Mouse (Mus musculus) erythroblast, embryonic 14.5 days (primary cell): Measurements from ENCODE around the gene Fam117b. TPM values are rescaled to one million over a fixed set of nuclear protein-coding genes. Genes with fewer than 3 reads are reported as not detected.
A peak's percentile ranks its signal among the peaks of the same experiment; 100 is the strongest.

Experiments
- H3K27me3 ChIP-seq: 2 replicates; pipeline ENCODE4 v1.6.1; 2012; ENCODE audit warnings: inconsistent platforms; ENCODE audit not compliant: control insufficient read depth
- H3K36me3 ChIP-seq: 2 replicates; pipeline ENCODE4 v1.6.1; 2012; ENCODE audit warnings: mild to moderate bottlenecking, inconsistent platforms; ENCODE audit not compliant: control insufficient read depth
- H3K4me1 ChIP-seq: 2 replicates; pipeline ENCODE4 v1.6.1; 2012; ENCODE audit warnings: inconsistent platforms; ENCODE audit not compliant: control insufficient read depth
- H3K4me3 ChIP-seq: replicated peaks from 2 replicates; pipeline ENCODE3; 2012; ENCODE audit warnings: moderate library complexity, mild to moderate bottlenecking, inconsistent platforms
- H3K9me3 ChIP-seq: 2 replicates; pipeline ENCODE4 v1.6.1; 2012; ENCODE audit warnings: low read length, inconsistent platforms, mixed read lengths; ENCODE audit not compliant: control insufficient read depth
- GATA1 ChIP-seq: IDR thresholded peaks from 2 replicates; pipeline ENCODE4 v1.6.1; 2012; ENCODE audit warnings: low read length, inconsistent platforms, mixed read lengths
- TAL1 ChIP-seq: IDR thresholded peaks from 3 replicates; pipeline ENCODE4 v1.6.1; 2012; ENCODE audit warnings: low read length, inconsistent platforms, mixed read lengths
- polyA plus RNA-seq: library from polyadenylated mRNA; stranded (reverse); fragments of >175 nt; gene quantifications from 2 replicates; pipeline ENCODE4 v1.2.3, GENCODE M21; 2012

The Fam117b gene
- polyA plus RNA-seq, 1 experiment, result 0.13 TPM

DNA sequence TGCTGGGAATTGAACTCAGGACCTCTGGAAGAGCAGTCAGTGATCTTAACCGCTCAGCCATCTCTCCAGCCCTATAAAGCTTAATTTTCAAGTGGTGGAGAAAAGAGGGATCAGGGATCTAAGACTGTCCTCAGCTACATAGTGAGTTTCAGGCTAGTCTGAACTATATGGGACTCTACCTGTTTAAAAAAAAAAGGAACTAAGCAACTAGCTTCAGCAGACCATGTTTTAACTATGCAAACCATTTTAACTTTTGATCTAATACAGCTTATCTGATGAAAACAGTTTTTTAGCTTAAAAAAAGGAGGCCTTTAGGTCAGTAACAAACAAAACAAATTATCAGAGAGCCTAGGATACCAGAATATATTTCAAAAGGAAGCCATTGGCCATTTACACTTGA, 1.9 kb upstream of the Fam117b start:
- Histone ChIP-seq H3K27me3 (no peaks in the 10 kb centered on the region), H3K9me3 (no peaks in the 10 kb centered on the region), H3K4me3 (no peak overlapping the region), H3K36me3 (no peaks in the 10 kb centered on the region), H3K4me1 (peaks cover 37% of the 10 kb centered on the region)
- TF ChIP-seq GATA1, result no peak
- TF ChIP-seq TAL1, result no peak

DNA sequence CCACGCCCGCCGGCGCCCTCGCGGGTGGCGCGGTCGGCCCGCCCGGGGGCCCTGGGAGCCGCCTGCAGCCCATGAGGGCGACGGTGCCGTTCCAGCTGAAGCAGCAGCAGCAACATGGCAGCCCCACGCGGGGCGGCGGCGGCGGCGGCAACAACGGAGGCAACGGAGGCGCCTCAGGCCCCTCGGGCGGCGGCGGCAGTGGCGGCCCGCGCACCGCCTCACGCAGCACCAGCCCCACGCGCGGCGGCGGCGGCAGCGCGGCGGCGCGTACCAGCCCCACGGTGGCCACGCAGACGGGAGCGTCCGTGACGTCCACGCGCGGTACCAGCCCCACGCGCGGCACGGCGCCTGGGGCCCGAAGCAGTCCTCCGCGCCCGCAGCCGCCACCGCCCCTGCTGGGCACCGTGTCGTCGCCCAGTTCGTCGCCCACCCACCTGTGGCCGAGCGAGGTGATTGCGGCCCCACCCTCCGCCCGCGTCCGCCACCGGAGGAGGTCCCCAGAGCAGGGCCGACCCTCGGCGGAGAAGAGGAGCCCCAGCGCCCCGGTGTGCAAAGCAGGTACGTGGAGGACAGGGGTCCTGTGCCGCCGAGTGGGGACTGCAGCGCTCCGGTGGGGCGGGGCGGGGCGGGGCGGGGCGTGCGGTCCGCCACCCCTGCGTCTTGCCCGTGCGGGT, 526 bp downstream of the Fam117b start:
- Histone ChIP-seq H3K36me3 (no peaks in the 10 kb centered on the region), H3K27me3 (no peaks in the 10 kb centered on the region), H3K9me3 (no peaks in the 10 kb centered on the region), H3K4me1 (peaks cover 42% of the 10 kb centered on the region), H3K4me3 (peak overlapping the region; percentile 94)
- TF ChIP-seq GATA1 (no peak), TAL1 (no peak)

DNA sequence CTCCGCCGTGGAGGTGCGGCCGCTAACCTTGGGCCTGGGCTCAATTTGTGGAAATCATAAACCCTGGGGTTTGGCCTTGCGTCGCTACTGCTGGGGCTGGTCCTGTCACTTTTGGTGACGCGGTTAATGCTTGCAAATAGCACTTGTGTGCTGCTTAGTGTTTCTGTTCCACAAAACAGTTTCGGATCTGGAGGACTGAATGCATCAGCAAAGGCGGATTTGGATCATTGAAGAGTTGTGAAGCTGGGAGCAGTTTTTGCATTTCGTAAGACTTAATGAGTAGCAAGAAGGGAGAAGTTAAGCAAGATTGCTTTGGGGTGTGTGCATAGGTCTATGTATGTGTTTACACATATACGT, 1.0 kb downstream of the Fam117b start:
- H3K4me1 ChIP-seq, result peaks cover 42% of the 10 kb centered on the region

DNA sequence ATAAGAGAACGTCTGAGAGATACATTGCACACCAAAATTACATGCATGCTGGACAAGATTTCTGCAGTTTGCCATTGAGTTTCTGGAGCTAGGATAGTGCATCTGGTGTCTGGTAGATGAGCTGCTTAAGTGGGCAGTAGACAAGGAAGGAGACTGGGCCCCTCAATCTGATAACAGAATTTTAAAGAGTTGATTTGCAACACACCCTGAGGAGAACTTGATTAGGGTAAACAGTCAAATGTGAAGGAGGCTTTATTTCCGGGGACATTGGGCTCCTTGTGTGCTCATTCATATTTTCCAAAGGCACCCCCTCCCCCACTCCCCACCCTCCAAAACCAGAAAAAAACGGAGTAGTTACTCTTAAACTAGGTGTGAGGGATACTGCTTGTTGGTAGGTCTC, 2.0 kb downstream of the Fam117b start:
- Histone ChIP-seq H3K27me3 (no peaks in the 10 kb centered on the region), H3K4me1 (peaks cover 42% of the 10 kb centered on the region), H3K4me3 (peak overlapping the region; percentile 94), H3K36me3 (no peaks in the 10 kb centered on the region), H3K9me3 (no peaks in the 10 kb centered on the region)
- TF ChIP-seq GATA1 (peak; percentile 81), TAL1 (no peak)

More for the DNA sequence above, 1.0 kb downstream of the Fam117b start:
- Histone ChIP-seq H3K9me3 (no peaks in the 10 kb centered on the region), H3K27me3 (no peaks in the 10 kb centered on the region), H3K36me3 (no peaks in the 10 kb centered on the region), H3K4me3 (peak overlapping the region; percentile 94)
- TF ChIP-seq TAL1, result no peak
- no peak for TF ChIP-seq GATA1

DNA sequence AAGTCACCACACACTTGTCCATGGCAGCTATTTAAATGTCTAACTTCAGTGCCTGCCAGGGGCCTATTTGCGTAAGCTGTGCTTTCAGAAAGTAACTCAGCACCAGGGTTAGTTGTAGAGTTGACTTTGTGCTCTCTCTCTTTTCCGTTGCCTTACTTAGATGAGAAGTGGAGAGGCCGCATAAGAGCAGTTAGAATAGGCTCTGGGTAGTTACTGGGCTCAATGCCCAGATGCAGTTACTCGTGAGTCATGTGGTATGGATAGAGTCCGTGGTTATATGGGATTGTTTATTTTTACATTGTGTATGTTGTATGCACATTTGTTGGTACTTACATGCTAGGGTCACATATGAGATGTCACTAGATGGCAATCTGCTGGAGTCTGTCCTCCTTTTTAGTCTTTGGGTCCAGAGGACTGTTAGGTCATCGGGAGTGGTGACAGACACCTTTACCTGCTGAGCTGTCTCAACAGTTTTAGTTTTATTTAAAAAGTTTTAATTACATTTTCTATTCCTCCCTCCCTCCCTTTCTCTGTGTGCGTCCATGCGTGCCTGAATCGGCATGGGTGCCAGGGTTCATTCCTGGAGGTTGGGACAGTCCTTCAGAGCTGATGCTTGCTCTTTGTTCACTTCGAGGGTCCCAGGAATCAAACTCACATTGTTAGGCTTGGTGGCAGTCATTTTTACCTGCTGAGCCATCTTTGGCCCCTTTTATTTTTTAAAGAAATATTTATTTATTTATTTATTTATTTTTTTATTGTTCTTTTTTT, 3.2 kb downstream of the Fam117b start:
- H3K4me3 ChIP-seq, result no peak overlapping the region
- no peaks in the 10 kb centered on the region for H3K27me3 ChIP-seq
- peaks cover 42% of the 10 kb centered on the region for H3K4me1 ChIP-seq
- no peak for TF ChIP-seq GATA1
- TF ChIP-seq TAL1, result no peak
- no peaks in the 10 kb centered on the region for H3K9me3 ChIP-seq
- no peaks in the 10 kb centered on the region for H3K36me3 ChIP-seq

DNA sequence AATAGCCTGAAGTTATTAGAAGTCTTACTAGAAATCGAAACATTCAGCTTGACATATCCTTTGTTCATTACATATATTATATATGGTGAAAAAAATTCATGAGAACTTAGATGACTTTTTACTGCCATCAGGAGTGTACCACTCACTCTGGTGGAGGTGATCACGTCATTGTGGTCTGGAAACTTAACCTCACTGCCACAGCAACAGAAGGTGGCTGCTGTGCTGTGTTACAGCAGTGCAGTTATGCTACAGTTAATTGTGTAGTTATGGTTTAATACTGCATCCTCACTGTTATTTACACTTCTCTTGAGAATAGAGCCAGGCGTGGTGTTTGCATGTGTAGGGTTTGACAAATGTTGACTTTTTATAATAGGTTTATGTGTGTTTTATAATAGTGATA, 4.6 kb downstream of the Fam117b start:
- TF ChIP-seq GATA1, result no peak
- Histone ChIP-seq H3K36me3 (no peaks in the 10 kb centered on the region), H3K4me1 (peaks cover 40% of the 10 kb centered on the region), H3K27me3 (no peaks in the 10 kb centered on the region), H3K4me3 (no peak overlapping the region), H3K9me3 (no peaks in the 10 kb centered on the region)

DNA sequence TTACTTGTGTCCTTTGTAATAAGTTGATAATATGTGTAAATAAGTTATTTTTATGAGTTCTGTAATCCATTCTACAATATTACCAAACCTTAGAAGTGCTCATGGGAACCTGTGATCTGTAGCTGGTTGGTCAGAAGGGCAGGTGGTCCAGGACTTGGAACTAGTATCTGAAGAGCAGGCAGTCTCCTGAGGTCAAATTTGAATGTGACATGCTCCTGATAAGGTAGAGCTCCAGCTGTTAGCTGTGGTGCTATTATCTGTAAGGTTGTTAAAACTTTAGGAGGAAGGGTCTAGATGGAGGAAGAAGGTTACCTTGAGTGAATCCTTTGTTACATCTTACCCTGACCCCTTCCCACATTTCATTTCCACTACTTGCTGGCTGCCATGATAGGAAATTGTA, 5.3 kb downstream of the Fam117b start:
- Histone ChIP-seq H3K4me3 (no peak overlapping the region), H3K36me3 (no peaks in the 10 kb centered on the region), H3K4me1 (peaks cover 37% of the 10 kb centered on the region), H3K9me3 (no peaks in the 10 kb centered on the region), H3K27me3 (no peaks in the 10 kb centered on the region)
- no peak for TF ChIP-seq GATA1
- TF ChIP-seq TAL1, result no peak

DNA sequence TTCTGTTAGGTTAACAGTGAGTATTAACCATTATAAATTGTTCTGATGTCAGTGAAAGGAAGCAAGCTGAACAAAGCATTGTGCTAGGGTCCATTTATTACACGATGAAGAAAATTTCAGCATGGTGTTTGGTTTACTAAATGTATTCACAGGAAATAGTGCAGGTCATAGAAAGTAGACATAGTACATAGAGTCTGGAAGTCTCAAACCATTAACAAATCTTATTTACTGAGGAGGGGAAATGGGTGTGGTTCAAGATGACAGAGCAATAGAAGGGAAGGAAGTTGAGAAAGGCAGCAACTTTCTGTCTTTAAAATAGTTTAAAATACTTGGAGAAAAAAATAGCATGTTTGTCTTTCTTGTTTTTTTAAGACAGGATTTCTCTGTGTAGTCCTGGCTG, 10.4 kb downstream of the Fam117b start:
- Histone ChIP-seq H3K27me3 (no peaks in the 10 kb centered on the region), H3K36me3 (no peaks in the 10 kb centered on the region; the same call in 1 of the 2 replicates), H3K4me1 (peaks cover 11% of the 10 kb centered on the region), H3K9me3 (no peaks in the 10 kb centered on the region), H3K4me3 (no peak overlapping the region)
- TF ChIP-seq TAL1 (no peak), GATA1 (no peak)

DNA sequence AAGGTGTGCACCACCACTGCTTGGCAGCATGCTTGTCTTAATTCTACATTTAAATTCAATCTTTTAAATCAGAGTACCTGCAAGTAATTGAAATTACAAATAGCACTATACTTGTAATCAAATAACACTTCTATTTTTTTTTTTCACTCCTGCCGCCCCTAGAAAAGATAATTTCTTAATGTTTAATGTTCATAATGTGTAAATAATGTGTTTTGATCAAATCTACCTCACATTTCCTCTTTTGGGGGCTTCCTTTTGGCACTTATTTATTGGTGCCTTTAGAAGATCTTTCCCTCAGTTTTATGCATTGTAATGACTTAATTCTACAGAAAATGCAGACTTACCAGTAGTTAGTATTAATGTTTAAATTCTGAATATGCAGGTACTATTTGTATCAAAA, 10.9 kb downstream of the Fam117b start:
- Histone ChIP-seq H3K4me1 (peaks cover 8% of the 10 kb centered on the region), H3K36me3 (no peaks in the 10 kb centered on the region; the same call in 1 of the 2 replicates), H3K9me3 (no peaks in the 10 kb centered on the region), H3K27me3 (no peaks in the 10 kb centered on the region), H3K4me3 (no peak overlapping the region)
- TF ChIP-seq GATA1, result no peak
